11 mouse cellular contexts compared by ENCODE assay signal in the genomic region with DNA sequence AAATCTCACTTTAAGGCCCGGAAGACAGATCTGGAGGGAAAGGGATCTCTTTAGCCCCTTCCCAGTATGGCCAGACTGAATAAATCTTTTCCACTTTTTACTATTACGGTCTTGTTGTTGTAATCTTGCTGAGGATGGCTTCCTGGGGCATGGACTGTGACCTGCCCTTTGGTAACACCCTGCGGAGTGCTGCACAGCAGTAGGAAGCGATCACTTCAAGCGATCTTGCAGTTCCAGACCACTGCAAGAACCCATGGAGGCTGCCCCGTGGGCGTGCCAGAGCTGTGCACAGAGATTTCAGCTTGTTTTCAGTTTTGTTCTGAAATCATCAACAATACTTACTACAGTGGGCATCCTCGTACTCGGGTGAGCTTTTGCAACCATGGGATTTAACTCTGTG. TPM values are rescaled to one million over a fixed set of nuclear protein-coding genes. Genes with fewer than 3 reads are reported as not detected.
A peak's percentile ranks its signal among the peaks of the same experiment; 100 is the strongest.
DNase-seq lines count a peak whose midpoint lies in the region; ATAC-seq and TF ChIP-seq lines count a peak whose summit lies in the region.
"Had no signal": no experiment of that assay in that cellular context is flagged by ENCODE, and none has a peak within 500 bp of the region (broad histone marks: within the 10 kb centered on the region; RNA-seq: fewer than 3 reads in every experiment).

No protein-coding gene starts in this region.

- no peak for TF ChIP-seq EP300 in stomach, postnatal 0 days (optimal IDR thresholded peaks at IDR 0.05)

- H3K9me3 ChIP-seq in stomach, embryonic 15.5 days: no peaks in the 10 kb centered on the region
- H3K9me3 ChIP-seq in stomach, postnatal 0 days (ENCODE audit: control insufficient read depth, low read length): no peaks in the 10 kb centered on the region
- no peaks in the 10 kb centered on the region for H3K9me3 ChIP-seq in intestine, postnatal 0 days (ENCODE audit: control insufficient read depth)

- no peaks in the 10 kb centered on the region for H3K36me3 ChIP-seq in stomach, embryonic 15.5 days
- no peaks in the 10 kb centered on the region for H3K36me3 ChIP-seq in stomach, postnatal 0 days (ENCODE audit: control insufficient read depth, insufficient read depth, low read length)
- 0 out of 2 replicates have a peak, but pooled peaks cover 3% of the 10 kb centered on the region for H3K36me3 ChIP-seq in intestine, postnatal 0 days (ENCODE audit: control insufficient read depth, insufficient read depth)

- no peak overlapping the region for H3K4me3 ChIP-seq in stomach, embryonic 15.5 days (replicated peaks)
- no peak overlapping the region for H3K4me3 ChIP-seq in stomach, postnatal 0 days (ENCODE audit: low read depth, low read length)
- H3K4me3 ChIP-seq in intestine, postnatal 0 days (ENCODE audit: low read depth, low read length): no peak overlapping the region

- ATAC-seq in stomach, embryonic 15.5 days (ENCODE audit: insufficient read depth, low FRiP score, low read depth): no peak
- ATAC-seq in stomach, postnatal 0 days (ENCODE audit: low FRiP score, low TSS enrichment): no peak
- peak; percentile 47; the same call in 1 of the 2 replicates for ATAC-seq in intestine, postnatal 0 days
- no peak for ATAC-seq in monocyte, adult 5-6 weeks (replicated peaks; ENCODE audit: insufficient number of reproducible peaks, low FRiP score, low TSS enrichment, poor library complexity, severe bottlenecking)

- H3K27me3 ChIP-seq in stomach, embryonic 15.5 days (replicated peaks): no peaks in the 10 kb centered on the region
- H3K27me3 ChIP-seq in stomach, postnatal 0 days (ENCODE audit: control insufficient read depth, insufficient read depth, low read length): no peaks in the 10 kb centered on the region
- H3K27me3 ChIP-seq in intestine, postnatal 0 days (replicated peaks; ENCODE audit: control insufficient read depth, insufficient read depth, low read length): no peaks in the 10 kb centered on the region

- peak overlapping the region; percentile 45; the same call in 1 of the 2 replicates for H3K27ac ChIP-seq in stomach, embryonic 15.5 days
- no peak overlapping the region for H3K27ac ChIP-seq in stomach, postnatal 0 days (replicated peaks)
- H3K27ac ChIP-seq in intestine, postnatal 0 days (ENCODE audit: low read depth, low read length): peak overlapping the region; percentile 60

- peaks cover 16% of the 10 kb centered on the region for H3K4me1 ChIP-seq in stomach, embryonic 15.5 days
- peaks cover 2% of the 10 kb centered on the region for H3K4me1 ChIP-seq in stomach, postnatal 0 days (replicated peaks; ENCODE audit: control insufficient read depth, insufficient read depth)
- peaks cover 23% of the 10 kb centered on the region for H3K4me1 ChIP-seq in intestine, postnatal 0 days (replicated peaks; ENCODE audit: control insufficient read depth, insufficient read depth, low read length)

- no peak for TF ChIP-seq CTCF in stomach, postnatal 0 days (IDR thresholded peaks at IDR 0.05; ENCODE audit: low read depth)
- TF ChIP-seq CTCF in intestine, postnatal 0 days (IDR thresholded peaks at IDR 0.05; ENCODE audit: low read depth): no peak

- H3K9ac ChIP-seq in stomach, embryonic 15.5 days: no peak overlapping the region
- no peak overlapping the region for H3K9ac ChIP-seq in stomach, postnatal 0 days (ENCODE audit: low read length)
- no peak overlapping the region for H3K9ac ChIP-seq in intestine, postnatal 0 days (ENCODE audit: low read depth, low read length)

- DNase-seq in layer of hippocampus, adult 9-11 months: peak; percentile 54
- DNase-seq in layer of hippocampus, adult 18-20 months (ENCODE audit: low spot score in 2 of 2): no peak
- no peak for DNase-seq in stomach, postnatal 0 days (ENCODE audit: low spot score)
- peak; percentile 64 for DNase-seq in yolk sac, embryonic 10.5 days (ENCODE audit: low spot score)
- DNase-seq in adrenal gland, postnatal 14 days: no peak
- DNase-seq: cerebellum, adult 18-20 months; left cerebral cortex, postnatal 4 days; right cerebral cortex, postnatal 4 days had no signal

- H3K4me2 ChIP-seq in stomach, embryonic 15.5 days: no peak overlapping the region
- no peak overlapping the region for H3K4me2 ChIP-seq in stomach, postnatal 0 days (replicated peaks; ENCODE audit: low read depth)
- no peak overlapping the region for H3K4me2 ChIP-seq in intestine, postnatal 0 days (replicated peaks; ENCODE audit: low read depth)

- WGBS in stomach, embryonic 15.5 days: 66% methylated on average over 9 of the region's 9 CpGs
- WGBS in stomach, postnatal 0 days: 65% methylated on average over 9 of the region's 9 CpGs
- WGBS in intestine, postnatal 0 days: 40% methylated on average over 9 of the region's 9 CpGs

RNA-seq across cellular contexts. Expression of gene Ppcdc, which starts 8.7 kb away (rescaled TPM):
- total RNA-seq in layer of hippocampus, adult 18-20 months (2021): 10 to 100 TPM; 16.8 to 17.3 TPM
- polyA plus RNA-seq in stomach, embryonic 15.5 days (2015; fragmentation: Nextera tagmentation; extraction: Ambion mirVana): 23.6 and 31.6 TPM in 2 replicates
- polyA plus RNA-seq in stomach, postnatal 0 days (2015; fragmentation: Nextera tagmentation; extraction: Ambion mirVana): 14.2 and 16.2 TPM in 2 replicates
- 17.3 and 18.8 TPM in 2 replicates for polyA plus RNA-seq in intestine, postnatal 0 days (2015; fragmentation: Nextera tagmentation; extraction: Ambion mirVana)
- 19.8 to 46.2 TPM (median 27.2 TPM) in 3 replicates for total RNA-seq in monocyte, adult 5-6 weeks (2017)
- total RNA-seq in adrenal gland, postnatal 14 days (2021): 19.8 and 24.6 TPM in 2 replicates

RNA-seq across cellular contexts. Expression of gene Scamp5, which starts 36.7 kb away (rescaled TPM):
- total RNA-seq in layer of hippocampus, adult 18-20 months (2021): 100 to 1,000 TPM; 381 to 382 TPM
- polyA plus RNA-seq in stomach, embryonic 15.5 days (2015; fragmentation: Nextera tagmentation; extraction: Ambion mirVana): 19.8 and 22.4 TPM in 2 replicates
- polyA plus RNA-seq in stomach, postnatal 0 days (2015; fragmentation: Nextera tagmentation; extraction: Ambion mirVana): 42.4 and 48.7 TPM in 2 replicates
- polyA plus RNA-seq in intestine, postnatal 0 days (2015; fragmentation: Nextera tagmentation; extraction: Ambion mirVana): 15.9 and 16.8 TPM in 2 replicates
- not detected in 3 replicates for total RNA-seq in monocyte, adult 5-6 weeks (2017)
- total RNA-seq in adrenal gland, postnatal 14 days (2021): 11.0 and 13.1 TPM in 2 replicates

Comparison
In these comparisons a context has a peak if more than half of its experiments do, and no peak if none do; other contexts are left out.
1. DNase-seq: peak in layer of hippocampus, adult 9-11 months (single experiment) and yolk sac, embryonic 10.5 days (single experiment); none in layer of hippocampus, adult 18-20 months (0 of 2), stomach, postnatal 0 days (single experiment) and adrenal gland, postnatal 14 days (single experiment).
2. RNA of gene Scamp5, which starts 36.7 kb away (total RNA-seq): 381 to 382 TPM in layer of hippocampus, adult 18-20 months; 11.0 to 13.1 TPM in adrenal gland, postnatal 14 days and not detected in monocyte, adult 5-6 weeks; every median in the first group is over 10 times any median in the second.